Mouse (Mus musculus) C2C12 (cell line): Measurements from ENCODE around the gene Naaladl1. TPM values are rescaled to one million over a fixed set of nuclear protein-coding genes. Genes with fewer than 3 reads are reported as not detected.

Experiments used
- H3K27me3 ChIP-seq: one replicate; pipeline ENCODE4 v1.6.1; 2011; ENCODE audit not compliant: control insufficient read depth, insufficient read depth, insufficient read length
- H3K36me3 ChIP-seq: one replicate; pipeline ENCODE4 v1.6.1; 2011; ENCODE audit not compliant: control insufficient read depth, insufficient read depth
- H3K4me3 ChIP-seq: one replicate; pipeline ENCODE4 v1.5.1; 2011; ENCODE audit warnings: mild to moderate bottlenecking, control low read depth; ENCODE audit not compliant: poor library complexity, insufficient read depth, severe bottlenecking
- H3K79me2 ChIP-seq: one replicate; pipeline ENCODE4 v1.6.1; 2011; ENCODE audit not compliant: control insufficient read depth, insufficient read depth
- H3K79me3 ChIP-seq: one replicate; pipeline ENCODE4 v1.6.1; 2011; ENCODE audit warnings: low read depth, control low read depth
- H3ac ChIP-seq: one replicate; pipeline ENCODE3; 2011; ENCODE audit warnings: low read depth; ENCODE audit not compliant: control insufficient read depth, insufficient read length
- CEBPB ChIP-seq: IDR thresholded peaks from one replicate; pipeline ENCODE4 v1.6.1; 2011; ENCODE audit warnings: low read depth, mild to moderate bottlenecking, control low read depth, moderate library complexity
- CTCF ChIP-seq: IDR thresholded peaks from one replicate; pipeline ENCODE4 v1.5.1; 2011; ENCODE audit not compliant: control insufficient read depth, insufficient read depth, insufficient read length
- FOSL1 ChIP-seq: IDR thresholded peaks from one replicate; pipeline ENCODE4 v1.8.0; 2011; ENCODE audit warnings: mild to moderate bottlenecking, low read length; ENCODE audit not compliant: poor library complexity, insufficient read depth, severe bottlenecking
- MAX ChIP-seq: IDR thresholded peaks from one replicate; pipeline ENCODE4 v1.6.1; 2011; ENCODE audit warnings: mild to moderate bottlenecking, control low read depth
- MYOD1 ChIP-seq: IDR thresholded peaks from one replicate; pipeline ENCODE4 v1.6.1; 2011; ENCODE audit warnings: low read depth; ENCODE audit not compliant: control insufficient read depth, insufficient read length
- MYOG ChIP-seq: IDR thresholded peaks from one replicate; pipeline ENCODE4 v1.6.1; 2011; ENCODE audit not compliant: control insufficient read depth, insufficient read length; ENCODE audit errors: extremely low read depth
- USF1 ChIP-seq: IDR thresholded peaks from one replicate; pipeline ENCODE4 v1.6.1; 2011; ENCODE audit warnings: low read depth, mild to moderate bottlenecking, control low read depth, moderate library complexity
- polyA plus RNA-seq: library from polyadenylated mRNA; unstranded; fragments of >200 nt; fragmentation: generic; extraction: Trizol; gene quantifications from one replicate; pipeline ENCODE4 v1.2.1, GENCODE M21; 2012; ENCODE audit warnings: missing spikeins

Naaladl1 gene
- polyA plus RNA-seq, 1 experiment, result 0.16 TPM

GRCm38 (mm10) chr19:6061641-6062302, 43.8 kb upstream of the Naaladl1 start:
- Histone ChIP-seq H3ac (peak overlapping the region; percentile 93), H3K4me3 (peak overlapping the region; percentile 95), H3K36me3 (peaks cover 10% of the 10 kb centered on the region), H3K79me3 (peaks cover 37% of the 10 kb centered on the region), H3K27me3 (no peaks in the 10 kb centered on the region), H3K79me2 (peaks cover 49% of the 10 kb centered on the region)
- TF ChIP-seq FOSL1 (no peak), MAX (no peak), USF1 (no peak), CEBPB (no peak), MYOG (no peak), CTCF (no peak), MYOD1 (no peak)

GRCm38 (mm10) chr19:6062418-6062817, 43.2 kb upstream of the Naaladl1 start:
- H3K36me3 ChIP-seq, result peaks cover 10% of the 10 kb centered on the region
- H3K79me3 ChIP-seq, result peaks cover 30% of the 10 kb centered on the region
- no peaks in the 10 kb centered on the region for H3K27me3 ChIP-seq
- H3K4me3 ChIP-seq, result peak overlapping the region; percentile 95
- H3ac ChIP-seq, result peak overlapping the region; percentile 93
- TF ChIP-seq USF1 (no peak), MAX (no peak), CEBPB (no peak), FOSL1 (no peak), MYOG (no peak), MYOD1 (no peak), CTCF (no peak)
- H3K79me2 ChIP-seq, result peaks cover 43% of the 10 kb centered on the region

GRCm38 (mm10) chr19:6063081-6063480, 42.5 kb upstream of the Naaladl1 start:
- H3K4me3 ChIP-seq, result no peak overlapping the region
- TF ChIP-seq FOSL1, result no peak
- TF ChIP-seq MYOD1, result no peak
- TF ChIP-seq CTCF, result no peak
- no peak for TF ChIP-seq MYOG
- TF ChIP-seq MAX, result no peak
- TF ChIP-seq CEBPB, result no peak
- TF ChIP-seq USF1, result no peak
- no peak overlapping the region for H3ac ChIP-seq

GRCm38 (mm10) chr19:6066571-6066970, 39.0 kb upstream of the Naaladl1 start:
- Histone ChIP-seq H3K79me3 (peaks cover 13% of the 10 kb centered on the region), H3K79me2 (peaks cover 18% of the 10 kb centered on the region), H3K27me3 (no peaks in the 10 kb centered on the region), H3K36me3 (peaks cover 9% of the 10 kb centered on the region), H3K4me3 (peak overlapping the region; percentile 30), H3ac (peak overlapping the region; percentile 47)
- TF ChIP-seq MYOD1 (no peak), USF1 (no peak), FOSL1 (no peak), MYOG (no peak), CEBPB (no peak), CTCF (no peak), MAX (no peak)

More at GRCm38 (mm10) chr19:6063081-6063480, 42.5 kb upstream of the Naaladl1 start:
- H3K79me3 ChIP-seq, result peaks cover 26% of the 10 kb centered on the region
- peaks cover 10% of the 10 kb centered on the region for H3K36me3 ChIP-seq
- no peaks in the 10 kb centered on the region for H3K27me3 ChIP-seq
- peaks cover 36% of the 10 kb centered on the region for H3K79me2 ChIP-seq

- peak overlapping the region; percentile 47 for H3ac ChIP-seq
- peak overlapping the region; percentile 30 for H3K4me3 ChIP-seq
- no peaks in the 10 kb centered on the region for H3K27me3 ChIP-seq
- TF ChIP-seq USF1 (no peak), FOSL1 (no peak), MYOG (no peak), CTCF (peak; percentile 92), MAX (no peak)
- peaks cover 7% of the 10 kb centered on the region for H3K79me3 ChIP-seq
- H3K79me2 ChIP-seq, result peaks cover 12% of the 10 kb centered on the region
- H3K36me3 ChIP-seq, result peaks cover 9% of the 10 kb centered on the region
These were observed 38.4 kb upstream of the Naaladl1 start for GRCm38 (mm10) chr19:6067011-6067723.
